Mouse (Mus musculus) kidney, embryonic 15.5 days (tissue): ENCODE measurements around the gene Hip1r. TPM values are rescaled to one million over a fixed set of nuclear protein-coding genes. Genes with fewer than 3 reads are reported as not detected.

Experiments used
- ATAC-seq: fragments of 200-750 bp; cut with Nextera tagmentation; replicated peaks from 2 replicates; pipeline ENCODE4 v1.8.0; 2017; ENCODE audit warnings: moderate TSS enrichment; ENCODE audit not compliant: low FRiP score
- H3K27ac ChIP-seq: fragments of 300-500 bp; sonication (generic); 2 replicates; pipeline ENCODE4 v1.5.1; 2015; ENCODE audit warnings: mild to moderate bottlenecking, inconsistent platforms
- H3K27me3 ChIP-seq: fragments of 300-500 bp; sonication (generic); 2 replicates; pipeline ENCODE4 v1.6.1; 2015; ENCODE audit warnings: inconsistent platforms
- H3K36me3 ChIP-seq: fragments of 300-500 bp; sonication (generic); 2 replicates; pipeline ENCODE4 v1.6.1; 2015; ENCODE audit warnings: inconsistent platforms
- H3K4me1 ChIP-seq: fragments of 300-500 bp; sonication (generic); 2 replicates; pipeline ENCODE4 v1.6.1; 2015; ENCODE audit warnings: inconsistent platforms
- H3K4me2 ChIP-seq: fragments of 300-500 bp; sonication (generic); 2 replicates; pipeline ENCODE4 v1.6.1; 2015; ENCODE audit warnings: moderate library complexity, mild to moderate bottlenecking, inconsistent platforms
- H3K4me3 ChIP-seq: fragments of 300-500 bp; sonication (generic); replicated peaks from 2 replicates; pipeline ENCODE4 v1.5.1; 2015; ENCODE audit warnings: mild to moderate bottlenecking, inconsistent platforms
- H3K9ac ChIP-seq: fragments of 300-500 bp; sonication (generic); 2 replicates; pipeline ENCODE4 v1.6.1; 2015; ENCODE audit warnings: mild to moderate bottlenecking, inconsistent platforms
- H3K9me3 ChIP-seq: fragments of 300-500 bp; sonication (generic); replicated peaks from 2 replicates; pipeline ENCODE4 v1.6.1; 2016; ENCODE audit warnings: inconsistent platforms
- WGBS: fragments of 180-500 bp; shearing (Covaris S2); methylation state at CpG from one replicate; pipeline ENCODE4 v1.1.7; 2015; ENCODE audit warnings: mixed read lengths; 5-methylcytosine and 5-hydroxymethylcytosine counted together
- polyA plus RNA-seq: library from polyadenylated mRNA; unstranded; fragments of >200 nt; fragmentation: Nextera tagmentation; extraction: Ambion mirVana; gene quantifications from 2 replicates; pipeline ENCODE4 v1.2.1, GENCODE M21; 2015

Hip1r gene
- polyA plus RNA-seq, 1 experiment from 2014 or later = 18.2 TPM

GRCm38 (mm10) chr5:124000824-124001223 lies 27.4 kb downstream of the Hip1r start:
- 12% methylated on average over 7 of the region's 7 CpGs for WGBS

GRCm38 (mm10) chr5:124001274-124001673 lies 27.8 kb downstream of the Hip1r start:
- Histone ChIP-seq H3K27me3 (no peaks in the 10 kb centered on the region), H3K4me1 (peaks cover 19% of the 10 kb centered on the region), H3K9me3 (no peaks in the 10 kb centered on the region), H3K27ac (no peak overlapping the region), H3K4me3 (no peak overlapping the region), H3K9ac (no peak overlapping the region), H3K4me2 (no peak overlapping the region), H3K36me3 (peaks cover 52% of the 10 kb centered on the region)
- 58% methylated on average over 9 of the region's 9 CpGs for WGBS
- ATAC-seq = peak; percentile 3; the same call in 1 of the 2 replicates

More at GRCm38 (mm10) chr5:124000824-124001223, 27.4 kb downstream of the Hip1r start:
- H3K4me1 ChIP-seq = peaks cover 17% of the 10 kb centered on the region
- H3K27ac ChIP-seq = no peak overlapping the region
- peaks cover 47% of the 10 kb centered on the region for H3K36me3 ChIP-seq
- H3K27me3 ChIP-seq = no peaks in the 10 kb centered on the region
- no peaks in the 10 kb centered on the region for H3K9me3 ChIP-seq
- ATAC-seq = peak; percentile 49
- no peak overlapping the region for H3K9ac ChIP-seq
- H3K4me2 ChIP-seq = no peak overlapping the region
- H3K4me3 ChIP-seq = no peak overlapping the region

DNA sequence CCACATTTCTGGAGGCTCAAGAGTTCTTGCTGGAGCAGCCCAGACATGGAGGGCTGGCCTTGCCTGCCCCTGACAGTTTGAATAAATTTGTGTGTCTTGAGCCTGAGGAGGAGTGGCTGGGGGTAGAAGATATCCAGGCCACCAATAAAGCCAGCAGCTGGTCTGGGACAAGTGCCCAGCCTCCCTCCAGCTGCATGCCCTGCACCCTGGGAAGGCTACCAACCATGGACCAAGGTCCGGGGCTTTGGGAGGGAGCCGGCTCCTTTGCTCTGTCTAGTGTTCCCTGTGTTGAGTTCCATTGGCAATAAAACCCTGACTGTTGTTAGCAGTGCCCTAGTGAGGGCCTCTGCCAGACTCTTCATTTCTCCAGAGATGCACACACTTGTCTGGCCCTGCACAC lies 29.4 kb downstream of the Hip1r start:
- Histone ChIP-seq H3K4me2 (no peak overlapping the region), H3K4me3 (no peak overlapping the region), H3K36me3 (peaks cover 66% of the 10 kb centered on the region), H3K9me3 (no peaks in the 10 kb centered on the region), H3K4me1 (peaks cover 20% of the 10 kb centered on the region), H3K27me3 (no peaks in the 10 kb centered on the region), H3K27ac (peak overlapping the region; percentile 11; the same call in 1 of the 2 replicates), H3K9ac (no peak overlapping the region)
- 31% methylated on average over 2 of the region's 2 CpGs for WGBS
- no peak for ATAC-seq

DNA sequence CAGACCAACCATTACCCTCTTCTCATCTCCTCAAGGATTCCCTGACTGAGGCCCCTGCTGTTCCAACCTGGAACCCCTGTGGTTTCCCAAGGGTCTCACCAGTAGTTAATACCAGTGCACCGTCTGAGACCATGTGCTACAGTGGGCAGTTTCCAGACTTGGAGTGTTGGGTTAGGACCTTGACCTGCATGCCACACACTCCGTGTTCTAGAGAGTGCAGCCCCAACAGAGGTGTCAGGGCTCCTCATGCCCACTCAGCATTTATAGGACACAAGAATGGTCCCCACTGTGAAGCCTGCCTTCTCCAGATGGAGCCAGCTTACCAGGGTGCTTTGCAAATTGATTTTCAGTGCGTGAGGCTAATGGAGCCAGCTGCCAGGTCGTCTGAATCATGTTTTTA lies 29.9 kb downstream of the Hip1r start:
- Histone ChIP-seq H3K4me3 (no peak overlapping the region), H3K9ac (no peak overlapping the region), H3K9me3 (no peaks in the 10 kb centered on the region), H3K27ac (peak overlapping the region; percentile 11; the same call in 1 of the 2 replicates), H3K4me2 (no peak overlapping the region), H3K4me1 (peaks cover 20% of the 10 kb centered on the region), H3K27me3 (no peaks in the 10 kb centered on the region), H3K36me3 (peaks cover 69% of the 10 kb centered on the region)
- no peak for ATAC-seq
- WGBS = 53% methylated on average over 4 of the region's 4 CpGs

DNA sequence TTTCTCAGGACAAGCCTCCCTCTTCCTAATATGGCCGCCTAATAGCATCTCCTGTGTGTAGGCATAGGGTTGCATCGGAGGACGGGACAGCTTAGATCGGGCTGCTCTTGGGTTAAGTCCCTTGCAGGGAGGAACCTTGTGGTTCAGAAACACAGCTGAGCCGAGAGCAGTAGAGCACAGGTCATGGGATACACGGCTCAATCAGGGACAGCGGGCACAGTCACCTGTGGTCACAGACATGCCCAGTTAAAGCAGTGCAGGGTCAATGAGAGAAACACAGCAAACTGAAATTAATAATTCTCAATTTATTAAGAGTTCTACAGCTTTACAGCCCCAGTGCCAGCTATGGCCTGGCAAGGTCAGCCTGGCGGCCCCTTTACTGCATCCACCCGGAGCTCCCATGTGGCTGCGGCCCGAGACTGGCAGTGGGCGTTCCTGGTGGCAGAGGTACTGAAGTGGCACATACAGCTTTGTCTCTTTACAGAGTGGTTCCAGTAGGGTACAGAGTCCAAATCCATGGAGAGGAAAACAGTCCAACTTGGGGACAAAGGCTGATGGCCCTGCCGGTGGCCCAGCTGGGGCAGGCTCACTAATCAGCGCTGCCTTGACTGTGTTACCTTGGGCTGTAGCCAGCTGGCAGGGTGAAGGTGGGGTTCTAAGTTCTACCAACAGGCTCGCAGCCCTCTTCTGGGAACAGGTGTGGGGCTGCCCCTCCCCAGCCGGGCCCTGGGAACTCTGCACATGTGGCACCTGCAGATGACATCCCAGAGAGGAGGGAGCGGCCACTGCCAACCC lies 31.1 kb downstream of the Hip1r start:
- Histone ChIP-seq H3K4me1 (peaks cover 20% of the 10 kb centered on the region), H3K4me2 (no peak overlapping the region), H3K27ac (no peak overlapping the region), H3K9me3 (no peaks in the 10 kb centered on the region), H3K9ac (no peak overlapping the region), H3K4me3 (no peak overlapping the region), H3K27me3 (no peaks in the 10 kb centered on the region), H3K36me3 (peaks cover 79% of the 10 kb centered on the region)
- no peak for ATAC-seq
- WGBS = 88% methylated on average over 17 of the region's 17 CpGs

DNA sequence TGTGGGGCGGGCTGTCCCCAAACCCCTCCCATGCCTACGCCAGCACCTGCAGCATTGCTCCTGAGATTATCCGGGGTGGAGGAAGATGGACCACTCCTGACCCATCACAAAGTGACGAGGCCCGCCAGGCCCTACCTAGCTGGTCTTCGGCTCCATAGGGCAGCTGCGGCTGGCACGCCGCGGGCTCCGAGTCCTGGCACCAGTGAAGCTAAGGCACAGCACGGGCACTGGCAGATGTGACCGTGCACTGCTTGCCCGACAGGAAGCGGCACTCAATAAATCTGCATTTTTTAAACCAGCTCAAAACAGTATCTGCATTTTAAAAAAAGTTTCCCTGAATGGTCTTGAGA lies 31.7 kb downstream of the Hip1r start:
- H3K9me3 ChIP-seq = no peaks in the 10 kb centered on the region
- no peak for ATAC-seq
- 94% methylated on average over 15 of the region's 15 CpGs for WGBS
- H3K36me3 ChIP-seq = peaks cover 79% of the 10 kb centered on the region
- no peak overlapping the region for H3K4me2 ChIP-seq
- no peak overlapping the region for H3K27ac ChIP-seq
- H3K4me3 ChIP-seq = no peak overlapping the region
- no peak overlapping the region for H3K9ac ChIP-seq
- no peaks in the 10 kb centered on the region for H3K27me3 ChIP-seq
- peaks cover 21% of the 10 kb centered on the region for H3K4me1 ChIP-seq

- WGBS = 77% methylated on average over 11 of the region's 11 CpGs
- ATAC-seq = no peak
- H3K27me3 ChIP-seq = no peaks in the 10 kb centered on the region
- H3K9me3 ChIP-seq = no peaks in the 10 kb centered on the region
- H3K4me3 ChIP-seq = no peak overlapping the region
- H3K27ac ChIP-seq = peak overlapping the region; percentile 74
- peaks cover 26% of the 10 kb centered on the region for H3K4me1 ChIP-seq
- peaks cover 79% of the 10 kb centered on the region for H3K36me3 ChIP-seq
- no peak overlapping the region for H3K4me2 ChIP-seq
- no peak overlapping the region for H3K9ac ChIP-seq
Observed at GRCm38 (mm10) chr5:124005591-124005990, 32.2 kb downstream of the Hip1r start.

GRCm38 (mm10) chr5:124006082-124006873 lies 32.9 kb downstream of the Hip1r start:
- Histone ChIP-seq H3K4me1 (peaks cover 30% of the 10 kb centered on the region), H3K9me3 (no peaks in the 10 kb centered on the region), H3K36me3 (peaks cover 79% of the 10 kb centered on the region), H3K27ac (peak overlapping the region; percentile 74), H3K4me3 (no peak overlapping the region), H3K27me3 (no peaks in the 10 kb centered on the region), H3K4me2 (no peak overlapping the region), H3K9ac (no peak overlapping the region)
- WGBS = 88% methylated on average over 26 of the region's 26 CpGs
- ATAC-seq = no peak

DNA sequence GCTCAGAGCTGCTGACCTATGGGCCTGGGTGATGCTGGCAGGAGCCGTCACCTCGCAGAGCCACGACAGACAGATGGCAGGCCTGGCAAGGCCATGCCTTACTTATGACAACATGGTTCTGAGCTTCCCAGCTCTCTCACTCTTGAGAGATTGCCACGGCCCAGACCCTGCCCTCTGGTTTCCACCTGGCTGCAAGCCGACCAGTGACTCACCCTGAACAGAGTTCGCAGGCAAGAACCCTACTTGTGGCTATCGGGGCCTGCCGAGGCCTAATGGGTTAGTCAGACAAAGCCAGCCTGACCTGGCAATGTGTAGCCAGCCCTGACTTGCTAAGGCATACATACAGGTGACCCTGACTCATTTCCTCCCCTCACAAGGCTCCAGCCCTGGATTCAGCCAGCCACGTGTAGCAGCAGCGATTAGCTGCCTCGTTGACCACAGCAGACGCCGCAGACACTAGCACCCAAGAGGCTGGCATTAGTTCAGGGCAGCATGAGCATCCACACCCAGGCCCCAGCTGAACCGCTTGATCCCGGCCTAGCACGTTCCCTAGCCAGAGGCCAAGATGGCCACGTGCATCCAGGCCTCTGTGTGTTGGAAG lies 33.6 kb downstream of the Hip1r start:
- Histone ChIP-seq H3K4me2 (no peak overlapping the region), H3K4me3 (no peak overlapping the region), H3K27me3 (no peaks in the 10 kb centered on the region), H3K27ac (peak overlapping the region; percentile 74), H3K9me3 (no peaks in the 10 kb centered on the region), H3K36me3 (peaks cover 76% of the 10 kb centered on the region), H3K4me1 (peaks cover 37% of the 10 kb centered on the region), H3K9ac (no peak overlapping the region)
- no peak for ATAC-seq
- WGBS = 73% methylated on average over 17 of the region's 17 CpGs

- Histone ChIP-seq H3K4me3 (no peak overlapping the region), H3K9ac (0 out of 2 replicates have a peak overlapping the region, but pooled peaks have one; percentile 6), H3K36me3 (peaks cover 54% of the 10 kb centered on the region), H3K4me2 (no peak overlapping the region), H3K27me3 (no peaks in the 10 kb centered on the region), H3K27ac (peak overlapping the region; percentile 91), H3K4me1 (peaks cover 56% of the 10 kb centered on the region), H3K9me3 (no peaks in the 10 kb centered on the region)
- no peak for ATAC-seq
- WGBS = 92% methylated on average over 8 of the region's 8 CpGs
Observed at GRCm38 (mm10) chr5:124010077-124010476, 36.6 kb downstream of the Hip1r start.

GRCm38 (mm10) chr5:124010910-124011655 lies 37.7 kb downstream of the Hip1r start:
- peak overlapping the region; percentile 13; the same call in 1 of the 2 replicates for H3K4me3 ChIP-seq
- H3K36me3 ChIP-seq = peaks cover 44% of the 10 kb centered on the region
- no peak overlapping the region for H3K9ac ChIP-seq
- H3K4me1 ChIP-seq = peaks cover 61% of the 10 kb centered on the region
- no peaks in the 10 kb centered on the region for H3K27me3 ChIP-seq
- no peaks in the 10 kb centered on the region for H3K9me3 ChIP-seq
- peak; percentile 55 for ATAC-seq
- WGBS = 6% methylated on average over 19 of the region's 19 CpGs
- peak overlapping the region; percentile 53 for H3K4me2 ChIP-seq
- peak overlapping the region; percentile 91 for H3K27ac ChIP-seq
